Mouse (Mus musculus): ENCODE results near the gene Dlx4. TPM values are rescaled to one million over a fixed set of nuclear protein-coding genes. Genes with fewer than 3 reads are reported as not detected.
A peak's percentile ranks its signal among the peaks of the same experiment; 100 is the strongest.

The Dlx4 gene
- polyA plus RNA-seq, 1 experiment from 2014 or later: 0.79 TPM

DNA sequence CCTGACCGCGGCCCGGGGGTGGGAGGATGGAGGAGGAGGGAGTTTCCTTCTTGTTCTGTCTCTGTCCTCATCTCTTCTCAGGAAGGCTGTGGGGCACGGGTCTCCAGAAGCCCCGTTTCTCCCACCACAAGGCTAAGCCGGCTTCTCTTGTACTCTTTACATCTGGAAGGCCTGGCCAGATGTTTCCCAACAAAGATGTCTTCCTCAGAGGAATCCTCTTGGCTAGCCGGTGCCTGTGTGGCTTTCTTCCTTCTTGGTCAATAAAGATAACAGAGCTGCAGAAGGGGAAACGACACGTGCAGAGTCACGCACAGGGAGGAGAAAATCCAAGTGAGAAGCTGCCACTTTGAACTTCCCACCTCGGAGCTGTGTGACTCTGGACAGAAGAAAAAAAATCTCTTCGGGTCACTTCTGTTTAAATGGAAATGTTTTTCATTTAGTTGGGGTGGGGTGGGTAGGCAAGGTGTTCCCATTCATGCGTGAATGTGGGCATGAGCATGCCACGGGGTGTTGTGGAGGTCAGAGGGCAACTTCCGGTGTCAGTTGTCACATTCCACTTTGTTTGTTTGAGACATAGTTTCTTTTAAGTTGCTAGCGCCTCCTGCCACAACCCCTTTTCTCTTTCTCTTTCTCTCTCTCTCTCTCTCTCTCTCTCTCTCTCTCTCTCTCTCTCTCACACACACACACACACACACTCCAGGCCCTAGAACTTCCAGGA is 44.8 kb downstream of the Dlx4 start:
- no peak overlapping the region for H3K27ac ChIP-seq (ENCODE audit: low read length)
- no peaks in the 10 kb centered on the region for H3K27me3 ChIP-seq (replicated peaks; ENCODE audit: insufficient read depth, low read length)
- no peak overlapping the region for H3K4me2 ChIP-seq (replicated peaks; ENCODE audit: low read depth, low read length)
- no peak overlapping the region for H3K9ac ChIP-seq (replicated peaks; ENCODE audit: low read depth)
- peaks cover 16% of the 10 kb centered on the region for H3K4me1 ChIP-seq (ENCODE audit: insufficient read depth, low read depth, low read length)
- 25% methylated on average over 16 of the region's 16 CpGs for WGBS
- ATAC-seq (no peak), DNase-seq (ENCODE audit: low spot score) (no peak)
- H3K4me3 ChIP-seq (ENCODE audit: low read depth, low read length): no peak overlapping the region
- H3K36me3 ChIP-seq (ENCODE audit: insufficient read depth, low read length): no peaks in the 10 kb centered on the region
- H3K9me3 ChIP-seq (ENCODE audit: low read length): no peaks in the 10 kb centered on the region
- no peak for TF ChIP-seq CTCF (IDR thresholded peaks at IDR 0.05)
- TF ChIP-seq EP300 (IDR thresholded peaks at IDR 0.05): no peak

DNA sequence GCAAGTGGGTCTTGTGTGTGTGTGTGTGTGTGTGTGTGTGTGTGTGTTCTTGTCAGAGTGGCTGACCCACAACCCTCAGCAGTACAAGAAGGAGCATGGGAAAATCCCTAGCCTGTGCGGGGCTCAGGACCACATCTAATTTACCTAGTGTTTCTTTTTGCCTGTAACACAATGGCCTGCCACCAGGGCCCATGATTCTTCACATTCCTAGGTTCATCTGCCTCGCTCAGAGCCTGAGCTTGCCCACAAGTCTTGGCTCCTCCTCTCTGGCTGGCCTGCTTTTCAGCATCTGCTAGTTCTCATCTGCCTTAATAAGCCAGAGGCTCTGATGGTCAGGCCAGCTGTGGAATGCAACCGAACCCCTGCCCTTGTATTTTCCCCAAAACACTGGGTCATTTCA is 45.7 kb downstream of the Dlx4 start:
- H3K4me1 ChIP-seq (ENCODE audit: insufficient read depth, low read depth, low read length): peaks cover 17% of the 10 kb centered on the region
- no peak for ATAC-seq
- H3K27ac ChIP-seq (ENCODE audit: low read length): no peak overlapping the region

DNA sequence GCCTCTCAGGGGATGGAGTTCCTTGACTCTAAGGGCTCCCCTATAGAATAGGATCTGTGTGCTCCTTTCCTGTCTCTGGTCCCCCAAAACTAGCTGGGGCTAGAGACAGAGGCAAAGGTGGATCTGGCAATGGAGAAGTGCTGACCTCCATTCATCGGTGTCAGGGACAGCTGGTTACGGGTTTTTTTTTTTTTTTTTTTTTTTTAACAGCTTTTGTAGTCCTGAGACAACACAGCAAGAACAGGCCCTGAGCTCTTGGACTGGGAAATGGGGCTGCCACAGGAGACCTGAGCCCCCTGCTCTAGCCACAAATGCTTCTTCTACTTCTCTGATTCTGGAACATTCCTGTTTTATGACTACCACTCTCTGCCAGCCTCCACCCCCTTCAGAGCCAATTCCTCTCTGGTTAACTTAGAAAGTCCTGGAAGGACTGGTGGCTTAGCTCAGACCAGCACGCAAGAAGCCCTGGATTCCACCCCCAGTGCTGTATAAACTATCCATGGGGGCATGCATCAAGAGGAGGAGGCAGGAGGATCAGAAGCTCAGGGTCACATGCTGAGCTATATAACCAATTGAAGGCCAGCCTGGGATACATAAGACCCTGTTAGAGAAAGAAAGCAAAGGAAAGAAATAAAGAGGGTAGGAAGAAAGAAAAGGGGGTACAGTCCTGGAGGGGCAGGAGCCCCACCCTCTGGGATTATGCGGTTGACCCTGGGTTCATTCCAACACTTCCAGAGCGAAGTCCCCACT is 47.5 kb downstream of the Dlx4 start:
- H3K27me3 ChIP-seq (replicated peaks; ENCODE audit: insufficient read depth, low read length): no peaks in the 10 kb centered on the region
- H3K9ac ChIP-seq (replicated peaks; ENCODE audit: low read depth): no peak overlapping the region
- ATAC-seq (peak; percentile 4; the same call in 1 of the 2 replicates), DNase-seq (ENCODE audit: low spot score) (no peak)
- H3K4me3 ChIP-seq (ENCODE audit: low read depth, low read length): no peak overlapping the region
- WGBS: 76% methylated on average over 5 of the region's 5 CpGs
- 0 out of 2 replicates have a peak overlapping the region, but pooled peaks have one; percentile 14 for H3K27ac ChIP-seq (ENCODE audit: low read length)
- H3K4me1 ChIP-seq (ENCODE audit: insufficient read depth, low read depth, low read length): peaks cover 17% of the 10 kb centered on the region
- TF ChIP-seq EP300 (IDR thresholded peaks at IDR 0.05) (peak; percentile 45; the same call in 1 of the 2 replicates), CTCF (IDR thresholded peaks at IDR 0.05) (no peak)
- H3K9me3 ChIP-seq (ENCODE audit: low read length): no peaks in the 10 kb centered on the region
- H3K4me2 ChIP-seq (replicated peaks; ENCODE audit: low read depth, low read length): no peak overlapping the region
- H3K36me3 ChIP-seq (ENCODE audit: insufficient read depth, low read length): no peaks in the 10 kb centered on the region

More for the DNA sequence above, 45.7 kb downstream of the Dlx4 start:
- WGBS: 60% methylated on average over 3 of the region's 3 CpGs
- Histone ChIP-seq H3K9me3 (ENCODE audit: low read length) (no peaks in the 10 kb centered on the region), H3K27me3 (replicated peaks; ENCODE audit: insufficient read depth, low read length) (no peaks in the 10 kb centered on the region), H3K9ac (replicated peaks; ENCODE audit: low read depth) (no peak overlapping the region), H3K4me2 (replicated peaks; ENCODE audit: low read depth, low read length) (no peak overlapping the region), H3K36me3 (ENCODE audit: insufficient read depth, low read length) (no peaks in the 10 kb centered on the region), H3K4me3 (ENCODE audit: low read depth, low read length) (no peak overlapping the region)
- DNase-seq (ENCODE audit: low spot score): no peak
- peak; percentile 34 for TF ChIP-seq CTCF (IDR thresholded peaks at IDR 0.05)
- no peak for TF ChIP-seq EP300 (IDR thresholded peaks at IDR 0.05)

DNA sequence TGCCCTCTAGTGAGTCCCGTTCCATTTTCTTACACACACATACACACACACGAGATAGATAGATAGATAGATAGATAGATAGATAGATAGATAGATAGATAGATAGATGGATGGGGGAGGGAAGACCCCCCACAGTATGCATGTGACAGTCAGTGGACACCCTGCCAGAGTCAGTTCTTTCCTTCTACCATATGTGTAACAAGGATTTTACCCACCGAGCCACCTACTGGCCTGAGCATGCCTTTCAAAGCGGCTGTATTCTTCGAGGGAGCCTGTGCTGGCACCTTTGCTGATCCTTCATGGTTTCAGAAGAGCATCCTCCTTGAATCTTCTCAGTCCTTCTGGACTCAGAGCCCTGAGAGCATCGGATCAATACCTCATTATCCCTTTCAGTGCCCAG is 48.2 kb downstream of the Dlx4 start:
- H3K36me3 ChIP-seq (ENCODE audit: insufficient read depth, low read length): no peaks in the 10 kb centered on the region
- DNase-seq (ENCODE audit: low spot score) (no peak), ATAC-seq (no peak)
- H3K27ac ChIP-seq (ENCODE audit: low read length): no peak overlapping the region; the same call in 1 of the 2 replicates
- 65% methylated on average over 6 of the region's 6 CpGs for WGBS
- H3K27me3 ChIP-seq (replicated peaks; ENCODE audit: insufficient read depth, low read length): no peaks in the 10 kb centered on the region
- no peak overlapping the region for H3K4me2 ChIP-seq (replicated peaks; ENCODE audit: low read depth, low read length)
- H3K4me3 ChIP-seq (ENCODE audit: low read depth, low read length): no peak overlapping the region
- no peak for TF ChIP-seq EP300 (IDR thresholded peaks at IDR 0.05)
- peak; percentile 47 for TF ChIP-seq CTCF (IDR thresholded peaks at IDR 0.05)
- no peak overlapping the region for H3K9ac ChIP-seq (replicated peaks; ENCODE audit: low read depth)
- H3K4me1 ChIP-seq (ENCODE audit: insufficient read depth, low read depth, low read length): peaks cover 17% of the 10 kb centered on the region
- H3K9me3 ChIP-seq (ENCODE audit: low read length): no peaks in the 10 kb centered on the region

DNA sequence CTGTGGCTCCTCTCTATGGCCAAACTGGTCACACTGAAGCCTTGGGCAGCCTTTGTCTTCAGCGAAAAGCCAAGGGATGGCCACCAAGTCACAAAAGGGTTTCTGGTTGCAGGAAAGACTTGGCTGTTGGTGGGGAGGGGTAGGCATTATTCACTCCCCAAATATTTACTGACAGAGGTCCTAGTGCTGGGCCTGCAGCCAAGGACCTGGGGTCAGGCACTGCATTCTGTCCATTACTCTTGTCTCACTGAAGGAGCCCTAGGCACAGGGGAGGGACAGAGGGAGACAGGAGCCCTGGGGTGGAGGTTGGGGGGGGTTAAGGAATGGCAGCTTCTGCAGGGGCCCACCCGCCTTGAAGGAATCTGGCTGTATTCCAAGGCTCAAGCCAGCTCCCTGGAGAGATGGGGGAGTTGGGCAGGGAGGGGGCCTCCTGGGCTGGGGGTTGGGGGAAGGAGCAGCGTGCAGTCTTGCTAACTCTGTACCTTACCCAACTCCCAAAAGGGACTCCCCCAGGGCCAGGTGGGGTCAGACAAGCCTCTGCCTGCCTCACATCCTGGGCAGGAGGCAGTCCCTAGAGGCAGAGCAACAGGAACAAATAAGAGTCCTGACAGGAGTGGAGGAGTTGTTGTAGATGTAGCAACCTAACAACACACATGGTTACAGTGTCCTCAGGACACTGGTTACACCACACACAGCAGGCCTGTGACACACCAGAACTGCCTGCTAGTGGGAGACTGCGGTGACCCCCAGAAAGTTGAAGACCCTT is 49.3 kb downstream of the Dlx4 start:
- 30% methylated on average over 4 of the region's 4 CpGs for WGBS
- ATAC-seq: peak; percentile 72

DNA sequence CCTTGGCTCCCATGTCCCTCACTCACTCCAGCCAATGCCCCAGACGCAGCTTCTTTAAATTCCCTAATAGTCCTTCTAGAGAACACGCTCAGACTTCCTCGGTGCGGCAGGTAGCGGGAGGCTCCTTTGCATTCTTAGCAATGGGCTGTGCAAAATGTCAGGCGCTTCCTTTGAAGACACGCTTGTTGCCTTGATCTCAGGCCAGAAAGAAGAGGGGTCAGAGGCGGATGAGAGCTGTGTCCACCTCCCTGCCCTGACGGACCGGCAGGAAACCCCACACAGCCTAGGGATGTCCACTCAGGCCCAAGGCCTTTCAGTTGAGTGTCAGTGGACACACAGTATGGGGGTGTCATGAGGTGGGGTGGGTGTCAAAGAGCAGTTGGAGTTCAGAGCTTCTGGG is 50.5 kb downstream of the Dlx4 start:
- H3K4me3 ChIP-seq (ENCODE audit: low read depth, low read length): no peak overlapping the region
- no peaks in the 10 kb centered on the region for H3K36me3 ChIP-seq (ENCODE audit: insufficient read depth, low read length)
- no peak overlapping the region for H3K9ac ChIP-seq (replicated peaks; ENCODE audit: low read depth)
- H3K4me1 ChIP-seq (ENCODE audit: insufficient read depth, low read depth, low read length): peaks cover 17% of the 10 kb centered on the region
- WGBS: 62% methylated on average over 10 of the region's 10 CpGs
- DNase-seq (ENCODE audit: low spot score) (no peak), ATAC-seq (no peak)
- TF ChIP-seq CTCF (IDR thresholded peaks at IDR 0.05): no peak
- TF ChIP-seq EP300 (IDR thresholded peaks at IDR 0.05): no peak
- H3K4me2 ChIP-seq (replicated peaks; ENCODE audit: low read depth, low read length): no peak overlapping the region
- H3K27me3 ChIP-seq (replicated peaks; ENCODE audit: insufficient read depth, low read length): no peaks in the 10 kb centered on the region
- H3K9me3 ChIP-seq (ENCODE audit: low read length): no peaks in the 10 kb centered on the region
- no peak overlapping the region for H3K27ac ChIP-seq (ENCODE audit: low read length)

More for the DNA sequence above, 49.3 kb downstream of the Dlx4 start:
- Histone ChIP-seq H3K27ac (ENCODE audit: low read length) (peak overlapping the region; percentile 62), H3K27me3 (replicated peaks; ENCODE audit: insufficient read depth, low read length) (no peaks in the 10 kb centered on the region), H3K36me3 (ENCODE audit: insufficient read depth, low read length) (no peaks in the 10 kb centered on the region), H3K9me3 (ENCODE audit: low read length) (no peaks in the 10 kb centered on the region), H3K4me2 (replicated peaks; ENCODE audit: low read depth, low read length) (no peak overlapping the region), H3K4me3 (ENCODE audit: low read depth, low read length) (no peak overlapping the region), H3K4me1 (ENCODE audit: insufficient read depth, low read depth, low read length) (peaks cover 17% of the 10 kb centered on the region), H3K9ac (replicated peaks; ENCODE audit: low read depth) (no peak overlapping the region)
- TF ChIP-seq CTCF (IDR thresholded peaks at IDR 0.05): no peak
- peak; percentile 46; the same call in 1 of the 2 replicates for TF ChIP-seq EP300 (IDR thresholded peaks at IDR 0.05)
- DNase-seq (ENCODE audit: low spot score): peak; percentile 69

Measured in lung, postnatal 0 days (tissue).